Mouse (Mus musculus): ENCODE results near the gene Tcf19. TPM values are rescaled to one million over a fixed set of nuclear protein-coding genes. Genes with fewer than 3 reads are reported as not detected.
A peak's percentile ranks its signal among the peaks of the same experiment; 100 is the strongest.

Tcf19 gene
- polyA plus RNA-seq, 1 experiment = 22.6 TPM

DNA sequence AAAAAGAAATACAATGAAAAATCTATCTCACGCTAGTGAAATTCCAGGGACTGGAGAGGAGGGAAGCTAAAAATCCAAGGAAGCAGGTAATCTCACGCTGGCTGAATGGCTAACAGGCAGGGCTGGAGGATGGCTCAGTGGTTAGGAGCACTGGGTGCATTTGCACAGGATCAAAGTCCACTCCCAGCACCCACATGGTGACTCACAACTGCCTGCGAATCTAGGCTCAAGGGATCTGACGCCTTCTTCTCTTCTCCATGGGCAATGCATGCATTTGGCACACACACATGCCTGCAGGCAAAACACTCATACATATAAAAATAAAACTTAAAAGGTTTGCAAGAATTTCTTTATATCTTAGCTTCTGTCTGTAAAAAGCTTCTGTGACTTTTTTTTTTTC, 20.8 kb upstream of the Tcf19 start:
- no peaks in the 10 kb centered on the region for H3K4me1 ChIP-seq (ENCODE audit: control insufficient read depth, insufficient read depth, low read length)
- TF ChIP-seq CTCF (IDR thresholded peaks at IDR 0.05; ENCODE audit: low read depth, low read length) = no peak
- no peak for TF ChIP-seq POLR2A (IDR thresholded peaks at IDR 0.05; ENCODE audit: borderline replicate concordance, low read depth, low read length)
- H3K4me3 ChIP-seq (ENCODE audit: insufficient read depth, low read length) = no peak overlapping the region
- no peak overlapping the region for H3K27ac ChIP-seq (ENCODE audit: insufficient read depth, low read depth, low read length)

- Histone ChIP-seq H3K4me1 (ENCODE audit: control insufficient read depth, insufficient read depth, low read length) (no peaks in the 10 kb centered on the region), H3K27ac (ENCODE audit: insufficient read depth, low read depth, low read length) (no peak overlapping the region), H3K4me3 (ENCODE audit: insufficient read depth, low read length) (no peak overlapping the region)
- TF ChIP-seq POLR2A (IDR thresholded peaks at IDR 0.05; ENCODE audit: borderline replicate concordance, low read depth, low read length) (no peak), CTCF (IDR thresholded peaks at IDR 0.05; ENCODE audit: low read depth, low read length) (peak; percentile 55; the same call in 1 of the 2 replicates)
Observed at GRCm38 (mm10) chr17:35534343-35534742, 17.7 kb upstream of the Tcf19 start.

- TF ChIP-seq CTCF (IDR thresholded peaks at IDR 0.05; ENCODE audit: low read depth, low read length) (no peak), POLR2A (IDR thresholded peaks at IDR 0.05; ENCODE audit: borderline replicate concordance, low read depth, low read length) (no peak)
Observed at GRCm38 (mm10) chr17:35532901-35533300, 16.3 kb upstream of the Tcf19 start, which contains the start of gene Psors1c2. Psors1c2 (plus strand) TSS chr17:35533201.

DNA sequence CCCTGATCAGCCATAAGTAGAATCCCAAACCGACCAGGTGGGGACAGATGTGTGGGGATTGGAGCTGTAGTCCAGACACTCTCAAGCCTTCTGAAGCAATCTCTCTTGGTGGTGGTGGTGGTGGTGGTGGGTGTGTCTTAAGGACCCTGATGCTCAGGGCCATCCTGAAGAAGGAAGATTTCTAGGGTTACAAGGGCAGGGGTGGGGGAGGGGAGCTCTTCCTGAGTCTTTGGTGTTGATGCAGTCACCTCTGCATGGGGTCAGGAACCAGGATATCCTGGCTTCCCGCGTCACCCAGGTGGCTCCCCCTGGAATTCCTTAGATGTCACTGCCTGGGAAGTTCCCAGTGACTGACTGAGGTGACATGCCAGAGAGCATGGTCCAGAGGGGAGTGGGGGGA, 15.7 kb upstream of the Tcf19 start:
- H3K4me3 ChIP-seq (ENCODE audit: insufficient read depth, low read length) = no peak overlapping the region
- H3K4me1 ChIP-seq (ENCODE audit: control insufficient read depth, insufficient read depth, low read length) = no peaks in the 10 kb centered on the region
- TF ChIP-seq CTCF (IDR thresholded peaks at IDR 0.05; ENCODE audit: low read depth, low read length) = no peak
- TF ChIP-seq POLR2A (IDR thresholded peaks at IDR 0.05; ENCODE audit: borderline replicate concordance, low read depth, low read length) = no peak
- H3K27ac ChIP-seq (ENCODE audit: insufficient read depth, low read depth, low read length) = no peak overlapping the region

More at GRCm38 (mm10) chr17:35532901-35533300, 16.3 kb upstream of the Tcf19 start, which contains the start of gene Psors1c2:
- Histone ChIP-seq H3K4me3 (ENCODE audit: insufficient read depth, low read length) (no peak within 1 kb of the TSS), H3K27ac (ENCODE audit: insufficient read depth, low read depth, low read length) (no peak within 1 kb of the TSS), H3K4me1 (ENCODE audit: control insufficient read depth, insufficient read depth, low read length) (no peaks in the 10 kb centered on the region)

DNA sequence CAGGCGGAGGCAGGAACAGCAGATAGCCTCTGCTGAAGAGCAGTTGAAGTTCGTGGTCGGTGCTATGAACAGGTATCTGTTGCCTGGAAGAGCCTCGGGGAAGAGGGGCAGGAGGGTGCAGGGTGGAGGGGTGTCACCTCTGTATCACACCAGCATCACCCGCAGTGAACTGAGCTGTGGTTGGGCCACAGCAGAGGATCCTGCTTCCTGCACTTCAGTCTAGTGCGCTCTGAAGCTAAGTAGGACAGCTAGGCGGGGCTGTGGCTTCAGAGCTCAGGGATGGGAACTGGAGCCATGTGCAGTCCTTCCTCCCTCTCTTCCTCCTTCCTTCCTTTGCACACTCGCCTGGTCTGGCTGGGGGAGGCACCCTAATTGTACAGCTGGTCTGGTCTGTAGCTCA, 10.0 kb upstream of the Tcf19 start:
- Histone ChIP-seq H3K27ac (ENCODE audit: insufficient read depth, low read depth, low read length) (no peak overlapping the region), H3K4me1 (ENCODE audit: control insufficient read depth, insufficient read depth, low read length) (no peaks in the 10 kb centered on the region), H3K4me3 (ENCODE audit: insufficient read depth, low read length) (no peak overlapping the region)
- TF ChIP-seq POLR2A (IDR thresholded peaks at IDR 0.05; ENCODE audit: borderline replicate concordance, low read depth, low read length) = no peak

- no peak overlapping the region for H3K27ac ChIP-seq (ENCODE audit: insufficient read depth, low read depth, low read length)
- peaks cover 7% of the 10 kb centered on the region for H3K4me1 ChIP-seq (ENCODE audit: control insufficient read depth, insufficient read depth, low read length)
- no peak overlapping the region for H3K4me3 ChIP-seq (ENCODE audit: insufficient read depth, low read length)
- no peak for TF ChIP-seq POLR2A (IDR thresholded peaks at IDR 0.05; ENCODE audit: borderline replicate concordance, low read depth, low read length)
Observed at GRCm38 (mm10) chr17:35524354-35524753, 7.7 kb upstream of the Tcf19 start.

DNA sequence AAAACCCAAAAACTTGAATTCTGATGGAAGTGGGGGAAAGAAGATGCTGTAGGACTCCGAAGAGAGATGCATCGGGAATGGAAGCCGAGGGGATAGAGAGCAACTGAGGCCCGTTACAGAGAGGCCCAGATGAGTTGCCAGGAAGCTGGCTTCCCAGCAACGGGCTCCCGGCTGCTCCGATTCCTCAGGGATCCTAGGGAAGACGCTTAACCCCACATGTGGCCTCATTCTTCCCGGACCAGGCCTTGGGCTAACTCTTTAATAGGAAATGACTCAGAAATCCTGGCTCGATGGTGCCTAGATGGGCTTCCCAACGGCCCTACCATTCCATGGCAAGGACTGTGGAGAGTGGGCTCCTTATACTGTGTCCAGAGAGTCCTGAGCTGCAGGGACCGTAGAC, 902 bp upstream of the Tcf19 start:
- Histone ChIP-seq H3K27ac (ENCODE audit: insufficient read depth, low read depth, low read length) (no peak overlapping the region), H3K4me3 (ENCODE audit: insufficient read depth, low read length) (peak overlapping the region; percentile 62), H3K4me1 (ENCODE audit: control insufficient read depth, insufficient read depth, low read length) (peaks cover 14% of the 10 kb centered on the region)
- TF ChIP-seq POLR2A (IDR thresholded peaks at IDR 0.05; ENCODE audit: borderline replicate concordance, low read depth, low read length) (no peak), CTCF (IDR thresholded peaks at IDR 0.05; ENCODE audit: low read depth, low read length) (no peak)

DNA sequence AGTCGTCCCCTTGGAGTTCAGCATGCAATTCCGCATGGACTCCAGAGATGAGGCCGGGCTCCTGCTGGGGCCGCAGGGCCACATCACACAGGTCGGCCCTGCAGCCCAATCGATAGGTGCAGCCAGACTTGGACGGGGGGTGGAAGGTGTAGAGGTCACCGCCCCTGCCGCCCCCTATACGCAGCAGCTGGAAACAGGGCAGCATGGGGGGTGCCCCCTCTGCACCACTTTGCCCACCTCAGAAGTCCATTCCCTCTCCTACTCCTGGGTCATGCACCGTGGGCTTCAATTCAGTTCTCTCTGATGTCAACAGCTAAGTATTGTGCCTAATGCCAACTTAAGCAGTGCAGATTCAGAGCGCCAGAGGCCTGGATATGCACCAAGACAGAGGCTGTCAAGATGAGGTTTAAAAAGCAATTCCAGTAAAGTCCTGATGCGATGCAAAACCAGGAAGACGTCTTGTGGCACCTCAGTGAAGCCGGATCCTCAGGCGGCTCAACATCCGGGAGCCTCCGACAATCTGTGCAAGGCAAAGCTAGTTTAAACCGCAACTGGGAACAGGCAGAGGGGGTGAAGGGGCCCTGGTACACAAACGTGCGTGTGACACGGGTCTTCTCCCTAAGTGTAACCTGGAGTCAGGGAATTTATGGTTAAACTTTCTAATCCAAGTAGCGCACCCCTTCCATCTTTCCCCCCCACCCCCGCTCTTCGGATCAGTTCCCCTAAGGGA, 548 bp downstream of the Tcf19 start:
- no peak for TF ChIP-seq CTCF (IDR thresholded peaks at IDR 0.05; ENCODE audit: low read depth, low read length)
- no peak for TF ChIP-seq POLR2A (IDR thresholded peaks at IDR 0.05; ENCODE audit: borderline replicate concordance, low read depth, low read length)
- Histone ChIP-seq H3K4me1 (ENCODE audit: control insufficient read depth, insufficient read depth, low read length) (peaks cover 14% of the 10 kb centered on the region), H3K4me3 (ENCODE audit: insufficient read depth, low read length) (peak overlapping the region; percentile 62), H3K27ac (ENCODE audit: insufficient read depth, low read depth, low read length) (no peak overlapping the region)

DNA sequence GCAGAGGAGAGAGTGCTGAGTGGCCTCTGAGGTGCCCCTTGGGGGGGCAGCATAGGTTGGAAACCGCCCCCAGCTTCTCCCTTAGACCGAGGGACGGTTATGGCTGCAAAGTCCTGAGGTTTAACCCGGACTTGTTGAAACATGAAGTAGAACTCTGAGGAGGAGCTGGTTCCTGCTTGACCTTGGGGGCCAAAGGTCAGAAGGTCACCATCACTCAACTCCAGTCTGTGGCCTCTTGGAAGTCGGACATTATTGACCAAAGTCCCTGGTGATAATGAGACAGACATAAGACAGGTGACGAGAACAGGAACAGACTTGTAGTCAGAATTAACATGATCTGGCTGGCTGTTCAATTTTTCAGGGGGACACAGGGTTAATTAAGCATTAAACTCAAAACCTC, 1.9 kb downstream of the Tcf19 start:
- TF ChIP-seq POLR2A (IDR thresholded peaks at IDR 0.05; ENCODE audit: borderline replicate concordance, low read depth, low read length) = no peak
- TF ChIP-seq CTCF (IDR thresholded peaks at IDR 0.05; ENCODE audit: low read depth, low read length) = no peak
- H3K27ac ChIP-seq (ENCODE audit: insufficient read depth, low read depth, low read length) = no peak overlapping the region
- peaks cover 9% of the 10 kb centered on the region; the same call in 1 of the 2 replicates for H3K4me1 ChIP-seq (ENCODE audit: control insufficient read depth, insufficient read depth, low read length)
- H3K4me3 ChIP-seq (ENCODE audit: insufficient read depth, low read length) = no peak overlapping the region

DNA sequence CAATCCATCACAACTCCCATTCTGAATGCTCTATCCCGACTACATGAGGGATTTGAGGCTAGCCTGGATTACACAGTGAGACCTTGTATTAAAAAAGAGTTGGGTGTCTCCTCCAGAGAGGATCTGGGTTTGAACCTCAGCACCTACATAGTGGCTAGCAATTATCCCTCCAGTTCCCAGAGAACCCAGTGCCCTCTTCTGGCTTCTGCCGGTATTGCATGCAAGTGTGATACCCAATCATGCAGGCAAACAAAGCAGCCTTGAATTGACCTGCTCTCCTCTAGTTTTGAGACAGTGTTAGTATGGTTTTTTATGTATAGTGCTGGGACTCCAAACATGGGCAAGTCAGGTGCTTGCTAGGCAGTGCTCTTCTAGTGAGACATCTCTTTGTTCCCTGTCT, 2.7 kb downstream of the Tcf19 start:
- Histone ChIP-seq H3K27ac (ENCODE audit: insufficient read depth, low read depth, low read length) (no peak overlapping the region), H3K4me3 (ENCODE audit: insufficient read depth, low read length) (no peak overlapping the region), H3K4me1 (ENCODE audit: control insufficient read depth, insufficient read depth, low read length) (peaks cover 7% of the 10 kb centered on the region; the same call in 1 of the 2 replicates)
- TF ChIP-seq CTCF (IDR thresholded peaks at IDR 0.05; ENCODE audit: low read depth, low read length) = no peak; the same call in 1 of the 2 replicates
- TF ChIP-seq POLR2A (IDR thresholded peaks at IDR 0.05; ENCODE audit: borderline replicate concordance, low read depth, low read length) = no peak
